Mouse (Mus musculus) hindbrain, embryonic 10.5 days (tissue): ENCODE results near the gene Arrdc2. TPM values are rescaled to one million over a fixed set of nuclear protein-coding genes. Genes with fewer than 3 reads are reported as not detected.

Source experiments
- DNase-seq: peaks from one replicate; pipeline ENCODE4 v3.0.0-alpha.2; 2017; ENCODE audit warnings: low spot score
- H3K27ac ChIP-seq: fragments of 300-500 bp; sonication (generic); 2 replicates; pipeline ENCODE4 v1.5.1; 2016; ENCODE audit warnings: mild to moderate bottlenecking, moderate library complexity
- H3K27me3 ChIP-seq: fragments of 300-500 bp; sonication (generic); 2 replicates; pipeline ENCODE4 v1.6.1; 2016; ENCODE audit warnings: mild to moderate bottlenecking; ENCODE audit not compliant: poor library complexity, insufficient read depth, severe bottlenecking
- H3K36me3 ChIP-seq: fragments of 300-500 bp; sonication (generic); 2 replicates; pipeline ENCODE4 v1.6.1; 2016; ENCODE audit warnings: mild to moderate bottlenecking, moderate library complexity
- H3K4me1 ChIP-seq: fragments of 300-500 bp; sonication (generic); replicated peaks from 2 replicates; pipeline ENCODE4 v1.6.1; 2016; ENCODE audit warnings: mild to moderate bottlenecking
- H3K4me3 ChIP-seq: fragments of 300-500 bp; sonication (generic); 2 replicates; pipeline ENCODE4 v1.5.1; 2016; ENCODE audit warnings: mild to moderate bottlenecking, moderate library complexity
- H3K9me3 ChIP-seq: fragments of 300-500 bp; sonication (generic); 2 replicates; pipeline ENCODE4 v1.6.1; 2016; ENCODE audit warnings: mild to moderate bottlenecking, moderate library complexity
- WGBS: fragments of 180-500 bp; shearing (Covaris S2); methylation state at CpG from one replicate; pipeline ENCODE4 v1.1.7; 2016; 5-methylcytosine and 5-hydroxymethylcytosine counted together
- polyA plus RNA-seq: library from polyadenylated mRNA; unstranded; fragments of >200 nt; fragmentation: Nextera tagmentation; extraction: Ambion mirVana; gene quantifications from 2 replicates; pipeline ENCODE4 v1.2.1, GENCODE M21; 2016

Gene Arrdc2
- polyA plus RNA-seq, 1 experiment from 2014 or later: 8.7 TPM

GRCm38 (mm10) chr8:70797081-70798070 is 42.1 kb downstream of the Arrdc2 start:
- peak overlapping the region; percentile 69 for H3K4me3 ChIP-seq
- 1% methylated on average over 57 of the region's 57 CpGs for WGBS
- peak; percentile 94 for DNase-seq
- H3K9me3 ChIP-seq: no peaks in the 10 kb centered on the region
- H3K4me1 ChIP-seq: peaks cover 60% of the 10 kb centered on the region
- peaks cover 84% of the 10 kb centered on the region for H3K27me3 ChIP-seq
- no peaks in the 10 kb centered on the region for H3K36me3 ChIP-seq
- H3K27ac ChIP-seq: peak overlapping the region; percentile 87

GRCm38 (mm10) chr8:70796403-70797080 is 43.0 kb downstream of the Arrdc2 start:
- Histone ChIP-seq H3K27ac (peak overlapping the region; percentile 87), H3K27me3 (peaks cover 75% of the 10 kb centered on the region), H3K9me3 (no peaks in the 10 kb centered on the region), H3K4me1 (peaks cover 68% of the 10 kb centered on the region), H3K4me3 (peak overlapping the region; percentile 69), H3K36me3 (no peaks in the 10 kb centered on the region)
- 2% methylated on average over 54 of the region's 54 CpGs for WGBS
- no peak for DNase-seq

GRCm38 (mm10) chr8:70795370-70795769 is 44.1 kb downstream of the Arrdc2 start:
- H3K27me3 ChIP-seq: peaks cover 73% of the 10 kb centered on the region
- no peaks in the 10 kb centered on the region for H3K36me3 ChIP-seq
- 87% methylated on average over 2 of the region's 2 CpGs for WGBS
- DNase-seq: no peak
- peaks cover 71% of the 10 kb centered on the region for H3K4me1 ChIP-seq
- H3K9me3 ChIP-seq: no peaks in the 10 kb centered on the region
- no peak overlapping the region for H3K27ac ChIP-seq
- no peak overlapping the region for H3K4me3 ChIP-seq

GRCm38 (mm10) chr8:70794215-70794614 is 45.3 kb downstream of the Arrdc2 start:
- Histone ChIP-seq H3K27ac (no peak overlapping the region), H3K4me1 (peaks cover 79% of the 10 kb centered on the region), H3K27me3 (peaks cover 72% of the 10 kb centered on the region), H3K36me3 (peaks cover 7% of the 10 kb centered on the region), H3K4me3 (no peak overlapping the region), H3K9me3 (no peaks in the 10 kb centered on the region)
- WGBS: 89% methylated on average over 2 of the region's 2 CpGs
- no peak for DNase-seq

- Histone ChIP-seq H3K27me3 (peaks cover 71% of the 10 kb centered on the region), H3K9me3 (no peaks in the 10 kb centered on the region), H3K4me3 (peak overlapping the region; percentile 74), H3K36me3 (peaks cover 22% of the 10 kb centered on the region), H3K4me1 (peaks cover 87% of the 10 kb centered on the region), H3K27ac (peak overlapping the region; percentile 95)
- no peak for DNase-seq
- 0% methylated on average over 20 of the region's 20 CpGs for WGBS
Observed at GRCm38 (mm10) chr8:70792700-70793099, 46.8 kb downstream of the Arrdc2 start.

GRCm38 (mm10) chr8:70791975-70792691 is 47.4 kb downstream of the Arrdc2 start:
- Histone ChIP-seq H3K27me3 (peaks cover 75% of the 10 kb centered on the region), H3K4me1 (peaks cover 87% of the 10 kb centered on the region), H3K9me3 (no peaks in the 10 kb centered on the region), H3K27ac (peak overlapping the region; percentile 95), H3K4me3 (peak overlapping the region; percentile 74), H3K36me3 (peaks cover 27% of the 10 kb centered on the region)
- 5% methylated on average over 58 of the region's 58 CpGs for WGBS
- peak; percentile 98 for DNase-seq

GRCm38 (mm10) chr8:70791294-70791701 is 48.2 kb downstream of the Arrdc2 start:
- H3K27ac ChIP-seq: peak overlapping the region; percentile 53; the same call in 1 of the 2 replicates
- 79% methylated on average over 7 of the region's 7 CpGs for WGBS
- DNase-seq: no peak
- H3K4me1 ChIP-seq: peaks cover 79% of the 10 kb centered on the region
- peak overlapping the region; percentile 74 for H3K4me3 ChIP-seq
- H3K9me3 ChIP-seq: no peaks in the 10 kb centered on the region
- H3K27me3 ChIP-seq: peaks cover 75% of the 10 kb centered on the region
- peaks cover 36% of the 10 kb centered on the region for H3K36me3 ChIP-seq

- WGBS: 65% methylated on average over 8 of the region's 8 CpGs
- peaks cover 40% of the 10 kb centered on the region for H3K36me3 ChIP-seq
- DNase-seq: no peak
- H3K27me3 ChIP-seq: peaks cover 73% of the 10 kb centered on the region
- peaks cover 76% of the 10 kb centered on the region for H3K4me1 ChIP-seq
- H3K27ac ChIP-seq: peak overlapping the region; percentile 53; the same call in 1 of the 2 replicates
- H3K4me3 ChIP-seq: peak overlapping the region; percentile 74; the same call in 1 of the 2 replicates
- no peaks in the 10 kb centered on the region for H3K9me3 ChIP-seq
Observed at GRCm38 (mm10) chr8:70790846-70791245, 48.7 kb downstream of the Arrdc2 start.

- Histone ChIP-seq H3K4me1 (peaks cover 65% of the 10 kb centered on the region), H3K4me3 (0 out of 2 replicates have a peak overlapping the region, but pooled peaks have one; percentile 0), H3K27me3 (peaks cover 56% of the 10 kb centered on the region), H3K27ac (0 out of 2 replicates have a peak overlapping the region, but pooled peaks have one; percentile 2), H3K9me3 (no peaks in the 10 kb centered on the region), H3K36me3 (peaks cover 58% of the 10 kb centered on the region)
- WGBS: 78% methylated on average over 10 of the region's 10 CpGs
- no peak for DNase-seq
Observed at GRCm38 (mm10) chr8:70789046-70789445, 50.5 kb downstream of the Arrdc2 start.

GRCm38 (mm10) chr8:70787941-70788667 is 51.4 kb downstream of the Arrdc2 start:
- Histone ChIP-seq H3K4me1 (peaks cover 57% of the 10 kb centered on the region), H3K27me3 (peaks cover 46% of the 10 kb centered on the region), H3K9me3 (no peaks in the 10 kb centered on the region), H3K36me3 (peaks cover 68% of the 10 kb centered on the region), H3K27ac (peak overlapping the region; percentile 20; the same call in 1 of the 2 replicates), H3K4me3 (peak overlapping the region; percentile 43)
- WGBS: 14% methylated on average over 30 of the region's 30 CpGs
- DNase-seq: peak; percentile 82

GRCm38 (mm10) chr8:70787051-70787445 is 52.5 kb downstream of the Arrdc2 start:
- peaks cover 78% of the 10 kb centered on the region for H3K36me3 ChIP-seq
- 90% methylated on average over 3 of the region's 3 CpGs for WGBS
- no peaks in the 10 kb centered on the region for H3K9me3 ChIP-seq
- peak overlapping the region; percentile 43; the same call in 1 of the 2 replicates for H3K4me3 ChIP-seq
- H3K27ac ChIP-seq: no peak overlapping the region
- H3K4me1 ChIP-seq: peaks cover 46% of the 10 kb centered on the region
- DNase-seq: no peak
- H3K27me3 ChIP-seq: peaks cover 46% of the 10 kb centered on the region
